Mouse (Mus musculus) stomach, postnatal 0 days (tissue): ENCODE results near the gene Mrps14. TPM values are rescaled to one million over a fixed set of nuclear protein-coding genes. Genes with fewer than 3 reads are reported as not detected.

Experiments used
- ATAC-seq: fragments of 200-750 bp; cut with Nextera tagmentation; 2 replicates; pipeline ENCODE4 v1.8.0; 2017; ENCODE audit not compliant: low FRiP score, low TSS enrichment
- DNase-seq: peaks from one replicate; pipeline ENCODE4 v3.0.0-alpha.2; 2016; ENCODE audit warnings: low spot score
- H3K27ac ChIP-seq: fragments of 300-500 bp; sonication (generic); replicated peaks from 2 replicates; pipeline ENCODE4 v1.5.1; 2014; ENCODE audit warnings: mild to moderate bottlenecking, control low read depth
- H3K27me3 ChIP-seq: fragments of 300-500 bp; sonication (generic); 2 replicates; pipeline ENCODE4 v1.6.1; 2014; ENCODE audit warnings: low read length; ENCODE audit not compliant: control insufficient read depth, insufficient read depth
- H3K36me3 ChIP-seq: fragments of 300-500 bp; sonication (generic); 2 replicates; pipeline ENCODE4 v1.6.1; 2014; ENCODE audit warnings: low read length, mixed read lengths; ENCODE audit not compliant: control insufficient read depth, insufficient read depth
- H3K4me1 ChIP-seq: fragments of 300-500 bp; sonication (generic); replicated peaks from 2 replicates; pipeline ENCODE4 v1.6.1; 2014; ENCODE audit warnings: antibody characterized with exemption; ENCODE audit not compliant: control insufficient read depth, insufficient read depth
- H3K4me2 ChIP-seq: fragments of 300-500 bp; sonication (generic); replicated peaks from 2 replicates; pipeline ENCODE4 v1.6.1; 2014; ENCODE audit warnings: low read depth, mild to moderate bottlenecking, control low read depth, moderate library complexity
- H3K4me3 ChIP-seq: fragments of 300-500 bp; sonication (generic); 2 replicates; pipeline ENCODE4 v1.5.1; 2014; ENCODE audit warnings: low read depth, low read length, control low read depth
- H3K9ac ChIP-seq: fragments of 300-500 bp; sonication (generic); 2 replicates; pipeline ENCODE4 v1.6.1; 2014; ENCODE audit warnings: mild to moderate bottlenecking, low read length, control low read depth, mixed read lengths
- H3K9me3 ChIP-seq: fragments of 300-500 bp; sonication (generic); 2 replicates; pipeline ENCODE4 v1.6.1; 2016; ENCODE audit warnings: low read length; ENCODE audit not compliant: control insufficient read depth
- CTCF ChIP-seq: IDR thresholded peaks from 2 replicates; pipeline ENCODE4 v1.5.1; 2016; ENCODE audit warnings: antibody characterized with exemption, low read depth, mild to moderate bottlenecking, moderate library complexity
- EP300 ChIP-seq: optimal IDR thresholded peaks from 2 replicates; pipeline ENCODE3; 2016; ENCODE audit warnings: antibody characterized with exemption
- WGBS: fragments of 180-500 bp; shearing (Covaris S2); extraction: QIAGEN DNeasy Blood & Tissue Kit; methylation state at CpG from one replicate; pipeline ENCODE4 v1.1.7; 2014; 5-methylcytosine and 5-hydroxymethylcytosine counted together
- polyA plus RNA-seq: library from polyadenylated mRNA; unstranded; fragments of >200 nt; fragmentation: Nextera tagmentation; extraction: Ambion mirVana; gene quantifications from 2 replicates; pipeline ENCODE4 v1.2.1, GENCODE M21; 2015

Mrps14 gene
- polyA plus RNA-seq, 1 experiment from 2014 or later = 259 TPM

DNA sequence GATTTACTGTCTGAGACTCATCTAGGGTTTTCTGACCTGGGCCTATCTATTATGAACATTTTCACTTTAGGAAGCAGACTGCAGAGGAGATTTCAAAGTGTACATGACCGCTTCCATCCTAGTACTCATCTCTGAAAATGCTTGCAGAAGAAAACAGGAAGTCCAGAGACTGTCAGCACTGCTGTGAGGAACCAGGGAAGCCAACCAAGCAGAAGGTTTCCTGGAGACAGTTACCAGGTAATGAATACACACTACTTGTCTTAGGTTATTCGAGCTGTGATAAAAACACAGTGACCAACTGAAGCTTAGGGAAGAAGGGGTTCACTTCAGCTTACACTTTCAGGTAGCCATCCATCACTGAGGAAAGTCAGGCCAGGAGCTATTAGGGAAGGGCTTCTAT lies 50.9 kb downstream of the Mrps14 start:
- DNase-seq = no peak
- H3K4me2 ChIP-seq = no peak overlapping the region
- no peaks in the 10 kb centered on the region for H3K4me1 ChIP-seq
- TF ChIP-seq EP300 (no peak), CTCF (no peak)
- no peak overlapping the region for H3K9ac ChIP-seq
- no peaks in the 10 kb centered on the region for H3K36me3 ChIP-seq
- no peak overlapping the region for H3K27ac ChIP-seq
- WGBS = 59% methylated on average over 2 of the region's 2 CpGs
- H3K9me3 ChIP-seq = no peaks in the 10 kb centered on the region
- ATAC-seq = no peak
- no peak overlapping the region for H3K4me3 ChIP-seq
- H3K27me3 ChIP-seq = no peaks in the 10 kb centered on the region

DNA sequence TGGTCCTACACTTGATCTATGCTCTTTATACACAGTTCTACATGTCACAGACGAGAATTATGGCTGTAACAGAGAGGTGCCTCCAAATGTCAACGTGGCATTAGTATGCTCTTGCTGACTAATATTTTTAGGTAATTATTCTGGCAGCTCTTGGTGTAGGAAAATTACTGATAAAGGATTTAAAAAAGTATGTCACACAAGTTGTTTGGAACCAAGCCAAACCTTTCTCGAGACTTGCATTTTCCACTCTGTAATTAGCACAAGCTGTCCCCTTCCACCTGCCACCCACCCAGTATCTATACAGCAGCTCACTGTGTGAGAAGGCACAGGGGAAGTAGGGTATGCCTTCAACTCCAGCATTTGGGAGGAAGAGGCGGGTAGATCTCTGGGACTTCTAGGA lies 51.8 kb downstream of the Mrps14 start:
- no peak overlapping the region for H3K4me3 ChIP-seq
- H3K4me2 ChIP-seq = no peak overlapping the region
- ATAC-seq (peak; percentile 33; the same call in 1 of the 2 replicates), DNase-seq (no peak)
- 48% methylated on average over 4 of the region's 4 CpGs for WGBS
- H3K27ac ChIP-seq = 0 out of 2 replicates have a peak overlapping the region, but pooled peaks have one; percentile 18
- no peaks in the 10 kb centered on the region for H3K27me3 ChIP-seq
- H3K9ac ChIP-seq = no peak overlapping the region
- TF ChIP-seq EP300 (no peak), CTCF (no peak)
- H3K4me1 ChIP-seq = no peaks in the 10 kb centered on the region
- no peaks in the 10 kb centered on the region for H3K36me3 ChIP-seq
- no peaks in the 10 kb centered on the region for H3K9me3 ChIP-seq

DNA sequence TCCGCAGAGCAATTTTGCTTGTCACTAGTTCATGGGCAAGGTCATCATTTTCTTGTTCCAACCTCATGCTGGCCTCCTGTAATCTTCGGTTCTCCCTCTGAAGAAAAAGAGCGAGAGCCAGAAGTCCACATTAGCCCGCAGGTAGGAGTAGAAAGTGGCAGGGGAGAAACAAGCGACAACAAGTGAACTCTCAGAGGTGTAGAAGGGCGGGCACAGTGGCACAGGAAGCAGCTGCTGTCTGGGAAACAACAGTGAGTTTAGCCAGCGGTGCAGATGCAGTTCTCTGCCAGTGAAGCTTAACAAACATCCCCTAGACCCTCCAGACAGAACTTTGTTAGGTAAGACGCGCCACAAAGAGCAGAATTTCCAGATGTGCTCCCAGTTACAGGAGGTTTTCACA lies 52.5 kb downstream of the Mrps14 start:
- H3K9ac ChIP-seq = no peak overlapping the region
- TF ChIP-seq CTCF (no peak), EP300 (no peak)
- no peaks in the 10 kb centered on the region for H3K27me3 ChIP-seq
- no peak for DNase-seq
- H3K4me3 ChIP-seq = no peak overlapping the region
- no peak for ATAC-seq
- H3K4me1 ChIP-seq = no peaks in the 10 kb centered on the region
- no peak overlapping the region for H3K4me2 ChIP-seq
- H3K27ac ChIP-seq = no peak overlapping the region
- H3K36me3 ChIP-seq = no peaks in the 10 kb centered on the region
- no peaks in the 10 kb centered on the region for H3K9me3 ChIP-seq
- WGBS = 79% methylated on average over 9 of the region's 9 CpGs

DNA sequence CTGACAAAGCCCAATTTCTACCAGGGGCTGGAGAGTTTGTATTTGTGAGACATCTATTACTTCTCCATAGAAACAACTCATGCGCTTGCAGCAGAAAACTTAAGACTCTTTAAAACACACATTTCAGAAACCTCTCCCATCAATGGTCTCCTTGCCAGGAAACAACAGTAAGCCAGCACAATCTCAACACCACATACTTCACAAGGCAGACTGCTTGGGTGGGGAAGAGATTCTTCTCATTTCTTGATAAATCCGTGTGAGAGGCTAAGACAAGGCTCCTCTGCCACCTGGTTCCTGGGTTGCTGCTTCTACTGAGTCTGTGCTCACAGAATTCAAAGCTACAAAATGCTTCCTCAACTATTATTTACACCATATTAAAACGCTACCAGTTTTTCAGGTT lies 54.8 kb downstream of the Mrps14 start:
- Histone ChIP-seq H3K27me3 (no peaks in the 10 kb centered on the region), H3K9me3 (no peaks in the 10 kb centered on the region), H3K9ac (no peak overlapping the region), H3K27ac (peak overlapping the region; percentile 35; the same call in 1 of the 2 replicates), H3K36me3 (no peaks in the 10 kb centered on the region), H3K4me1 (no peaks in the 10 kb centered on the region), H3K4me3 (no peak overlapping the region), H3K4me2 (no peak overlapping the region)
- ATAC-seq (no peak), DNase-seq (no peak)
- no peak for TF ChIP-seq EP300
- WGBS = 47% methylated on average over 3 of the region's 3 CpGs

DNA sequence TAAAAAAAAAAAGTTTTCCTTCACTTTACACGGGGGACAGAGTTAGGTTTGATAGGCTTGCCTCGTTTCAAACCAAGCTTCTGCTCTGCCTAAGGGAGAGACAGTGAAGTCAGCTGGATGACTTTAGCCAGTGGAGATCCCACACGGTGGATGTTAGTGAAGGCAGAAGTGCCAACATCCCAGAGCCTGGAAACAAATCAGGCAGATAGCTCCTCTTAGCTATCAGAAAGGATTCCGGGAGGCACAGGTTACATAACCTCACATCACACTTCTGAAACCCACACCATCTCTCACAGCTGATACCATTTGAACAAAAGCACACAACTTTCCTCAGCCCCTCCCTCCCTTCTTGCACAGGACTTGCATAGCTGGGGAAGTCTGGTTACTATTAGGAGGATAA lies 55.8 kb downstream of the Mrps14 start:
- ATAC-seq (no peak), DNase-seq (no peak)
- Histone ChIP-seq H3K4me3 (no peak overlapping the region), H3K9me3 (no peaks in the 10 kb centered on the region), H3K4me1 (no peaks in the 10 kb centered on the region), H3K9ac (no peak overlapping the region), H3K36me3 (0 out of 2 replicates have a peak, but pooled peaks cover 2% of the 10 kb centered on the region), H3K27ac (peak overlapping the region; percentile 61; the same call in 1 of the 2 replicates), H3K4me2 (no peak overlapping the region), H3K27me3 (no peaks in the 10 kb centered on the region)
- WGBS = 43% methylated on average over 4 of the region's 4 CpGs
- TF ChIP-seq CTCF (no peak), EP300 (no peak)

DNA sequence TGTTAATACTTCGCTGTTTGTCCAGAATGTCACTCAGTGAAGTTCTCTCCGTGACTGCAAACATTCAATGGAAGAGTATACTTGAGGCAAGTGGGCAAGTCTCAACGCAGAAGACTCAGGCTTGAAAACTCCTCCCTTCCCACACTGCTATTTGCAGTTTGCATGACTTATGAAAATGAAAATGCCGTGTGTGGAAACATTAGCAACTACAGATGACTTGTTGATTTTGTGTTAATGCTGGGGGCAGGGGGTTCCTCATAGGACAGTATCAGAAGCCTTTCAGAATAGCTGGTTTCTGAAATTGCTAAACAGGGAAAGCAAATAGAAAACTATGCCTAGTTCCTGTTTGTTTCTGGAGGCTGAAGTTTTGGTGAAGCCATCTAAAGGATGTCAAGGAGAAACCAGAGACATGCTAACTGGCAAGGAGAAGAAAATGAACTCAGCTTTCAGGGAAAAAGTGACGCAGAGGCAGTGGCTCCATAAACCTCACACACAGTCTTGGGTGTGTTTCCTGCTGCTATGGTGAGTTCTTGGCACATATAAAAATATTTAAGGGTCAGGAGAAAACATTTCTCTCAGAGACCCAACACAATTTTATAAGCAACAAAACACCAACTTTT lies 56.5 kb downstream of the Mrps14 start:
- Histone ChIP-seq H3K4me3 (no peak overlapping the region), H3K27ac (no peak overlapping the region), H3K9ac (no peak overlapping the region), H3K4me1 (no peaks in the 10 kb centered on the region), H3K36me3 (0 out of 2 replicates have a peak, but pooled peaks cover 2% of the 10 kb centered on the region), H3K4me2 (no peak overlapping the region), H3K9me3 (no peaks in the 10 kb centered on the region), H3K27me3 (no peaks in the 10 kb centered on the region)
- ATAC-seq (no peak), DNase-seq (no peak)
- 46% methylated on average over 5 of the region's 5 CpGs for WGBS
- TF ChIP-seq EP300 (no peak), CTCF (no peak)

Other genes starting within 250 kb of the Mrps14 start
- gene 4930523C07Rik, start 150.8 kb upstream of the Mrps14 start, polyA plus RNA-seq = 37.7 and 40.8 TPM in 2 replicates
- gene Tnn, start 41.6 kb upstream of the Mrps14 start, polyA plus RNA-seq = 3.7 and 4.0 TPM in 2 replicates
- gene Cacybp, start 17.7 kb downstream of the Mrps14 start, polyA plus RNA-seq = 106 and 119 TPM in 2 replicates